Mouse (Mus musculus): ENCODE results near the gene C77080.
A peak's percentile ranks its signal among the peaks of the same experiment; 100 is the strongest.

Gene C77080

DNA sequence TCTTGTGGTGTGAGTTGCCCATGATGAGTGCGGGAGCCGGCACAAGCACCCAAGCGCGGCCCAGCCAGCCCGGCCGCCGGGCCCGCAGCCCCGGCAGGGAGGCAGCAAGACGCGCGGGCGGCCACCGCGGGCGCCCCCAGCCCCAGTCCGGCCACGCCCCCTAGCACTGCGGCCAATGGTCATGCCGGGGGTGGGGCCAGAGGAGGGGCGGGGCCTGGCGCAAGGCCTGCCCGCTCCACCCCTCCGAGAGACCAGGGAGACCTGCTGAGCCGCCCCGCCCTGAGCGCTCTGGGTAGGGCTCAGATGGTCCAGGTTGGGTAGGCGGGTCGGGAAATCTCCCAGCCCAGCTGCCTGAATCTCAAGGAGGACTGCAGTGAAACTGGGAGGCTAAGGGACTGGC lies 22.1 kb downstream of the C77080 start:
- peak; percentile 67 to 73 for DNase-seq (ENCODE audit: low spot score in 2 of 2)

GRCm38 (mm10) chr4:129238579-129239016 lies 22.6 kb downstream of the C77080 start:
- peak in 1 of 2 experiments; percentile 59 for DNase-seq (ENCODE audit: low spot score in 2 of 2)

- no peak for DNase-seq (ENCODE audit: low spot score in 2 of 2)
Observed at GRCm38 (mm10) chr4:129237843-129238441, 23.3 kb downstream of the C77080 start.

DNA sequence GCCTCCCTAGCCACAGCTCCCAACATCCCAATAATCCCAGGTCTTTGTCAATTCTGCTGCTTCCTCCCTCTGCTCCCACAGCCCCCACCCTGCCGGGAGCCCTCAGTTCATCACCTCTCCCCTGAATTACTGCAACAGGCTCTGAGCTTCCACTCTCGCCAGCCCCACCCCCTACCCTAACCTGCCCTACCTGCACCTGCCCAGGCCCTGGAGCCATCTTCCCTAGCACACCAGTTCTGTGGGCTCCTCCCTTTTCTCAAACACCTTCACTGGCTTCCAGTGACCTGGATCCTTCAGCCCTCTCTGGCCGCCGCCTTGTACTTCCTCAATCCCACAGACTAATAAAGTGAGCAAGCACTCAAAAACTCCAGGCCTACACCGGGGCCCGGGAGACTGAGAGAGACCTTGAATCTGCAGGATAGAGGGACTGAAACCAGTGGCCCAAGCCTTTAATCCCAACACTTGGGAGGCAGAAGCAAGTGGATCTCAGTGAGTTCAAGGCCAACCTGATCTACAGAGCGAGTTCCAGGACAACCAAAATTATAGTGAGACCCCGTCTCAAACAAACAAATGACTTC lies 24.9 kb downstream of the C77080 start:
- no peak for DNase-seq (ENCODE audit: low spot score in 2 of 2)

GRCm38 (mm10) chr4:129235147-129235546 lies 26.1 kb downstream of the C77080 start:
- no peak for DNase-seq (ENCODE audit: low spot score in 2 of 2)

GRCm38 (mm10) chr4:129234488-129234887 lies 26.7 kb downstream of the C77080 start:
- no peak for DNase-seq (ENCODE audit: low spot score in 2 of 2)

DNA sequence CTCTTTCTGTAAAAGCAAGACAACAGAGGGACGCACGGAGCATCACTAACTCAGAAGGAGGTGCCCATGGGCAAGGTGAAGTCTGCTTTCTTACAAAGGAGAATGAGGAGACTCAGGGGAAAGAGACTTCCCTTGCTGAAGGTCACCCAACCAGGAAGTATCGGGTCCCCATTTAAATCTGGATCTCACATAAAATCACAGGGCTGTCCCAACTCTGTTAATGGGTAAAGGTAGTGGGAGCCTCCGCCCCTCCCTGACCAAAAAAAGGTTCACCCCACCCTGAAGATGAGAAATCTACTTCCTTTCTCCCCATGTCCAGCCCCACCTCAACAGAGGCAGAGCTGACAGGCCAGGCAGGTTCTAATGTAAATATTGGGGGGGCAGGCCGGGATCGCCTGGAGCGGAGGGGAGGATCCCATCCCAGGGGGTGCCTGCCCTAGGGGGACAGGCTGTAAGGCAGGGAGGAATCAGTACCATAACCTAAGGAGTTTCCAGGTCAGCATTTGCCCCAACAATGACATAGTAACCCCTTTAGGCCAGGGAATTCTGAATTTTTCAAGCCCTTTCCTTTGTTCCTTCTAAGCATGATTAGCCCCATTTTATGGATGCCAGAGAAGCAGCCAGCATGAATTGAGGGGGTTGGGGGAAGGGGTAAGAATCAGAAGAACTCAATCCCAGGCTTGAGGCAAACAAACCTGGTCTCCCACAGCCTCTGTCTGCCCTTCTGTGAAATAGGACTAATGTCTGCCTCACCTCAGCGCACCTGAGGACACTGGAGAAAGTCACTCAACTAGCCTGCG lies 28.4 kb downstream of the C77080 start:
- DNase-seq (ENCODE audit: low spot score in 2 of 2): no peak

- DNase-seq (ENCODE audit: low spot score in 2 of 2): no peak
Observed at GRCm38 (mm10) chr4:129231594-129232450, 29.4 kb downstream of the C77080 start.

- no peak for DNase-seq (ENCODE audit: low spot score in 2 of 2)
Observed at GRCm38 (mm10) chr4:129230926-129231325, 30.3 kb downstream of the C77080 start.

- DNase-seq (ENCODE audit: low spot score in 2 of 2): no peak
Observed at GRCm38 (mm10) chr4:129227985-129228381, 33.2 kb downstream of the C77080 start.

- DNase-seq (ENCODE audit: low spot score in 2 of 2): no peak
Observed at GRCm38 (mm10) chr4:129227170-129227984, 33.8 kb downstream of the C77080 start.

- no peak for DNase-seq (ENCODE audit: low spot score in 2 of 2)
Observed at GRCm38 (mm10) chr4:129226441-129226963, 34.7 kb downstream of the C77080 start.

GRCm38 (mm10) chr4:129225315-129225714 lies 35.9 kb downstream of the C77080 start:
- DNase-seq (ENCODE audit: low spot score in 2 of 2): no peak

GRCm38 (mm10) chr4:129223421-129224281 lies 37.6 kb downstream of the C77080 start:
- DNase-seq (ENCODE audit: low spot score in 2 of 2): no peak

- DNase-seq (ENCODE audit: low spot score in 2 of 2): no peak
Observed at GRCm38 (mm10) chr4:129222019-129222925, 38.9 kb downstream of the C77080 start.

GRCm38 (mm10) chr4:129221097-129222010 lies 39.9 kb downstream of the C77080 start:
- no peak for DNase-seq (ENCODE audit: low spot score in 2 of 2)

GRCm38 (mm10) chr4:129220376-129221089 lies 40.7 kb downstream of the C77080 start:
- DNase-seq (ENCODE audit: low spot score in 2 of 2): no peak

Data from right cerebral cortex, adult 2 months (tissue).